Mouse (Mus musculus) retina, embryonic 14.5 days (tissue): Measurements from ENCODE around the gene Pamr1.

ENCODE experiments used
- DNase-seq: peaks from one replicate; pipeline ENCODE4 v3.0.0-alpha.2; 2015; ENCODE audit warnings: low spot score

The Pamr1 gene

GRCm38 (mm10) chr2:102661052-102661451 lies 111.2 kb downstream of the Pamr1 start:
- no peak for DNase-seq

GRCm38 (mm10) chr2:102662911-102663310 lies 113.1 kb downstream of the Pamr1 start:
- DNase-seq: no peak

GRCm38 (mm10) chr2:102663339-102663738 lies 113.5 kb downstream of the Pamr1 start:
- peak; percentile 51 for DNase-seq

GRCm38 (mm10) chr2:102663865-102664264 lies 114.1 kb downstream of the Pamr1 start:
- peak; percentile 60 for DNase-seq

- no peak for DNase-seq
Observed at GRCm38 (mm10) chr2:102667981-102668380, 118.2 kb downstream of the Pamr1 start.

- no peak for DNase-seq
Observed at GRCm38 (mm10) chr2:102669580-102669979, 119.8 kb downstream of the Pamr1 start.

GRCm38 (mm10) chr2:102674582-102674981 lies 124.8 kb downstream of the Pamr1 start:
- no peak for DNase-seq

GRCm38 (mm10) chr2:102675275-102675674 lies 125.5 kb downstream of the Pamr1 start:
- peak; percentile 71 for DNase-seq

GRCm38 (mm10) chr2:102676716-102677312 lies 127.0 kb downstream of the Pamr1 start:
- no peak for DNase-seq

- DNase-seq: no peak
Observed at GRCm38 (mm10) chr2:102677400-102677799, 127.6 kb downstream of the Pamr1 start.

- DNase-seq: no peak
Observed at GRCm38 (mm10) chr2:102681351-102681750, 131.5 kb downstream of the Pamr1 start.

GRCm38 (mm10) chr2:102682168-102682567 lies 132.4 kb downstream of the Pamr1 start:
- peak; percentile 69 for DNase-seq

GRCm38 (mm10) chr2:102685371-102686107 lies 135.7 kb downstream of the Pamr1 start:
- peak; percentile 83 for DNase-seq

- DNase-seq: no peak
Observed at GRCm38 (mm10) chr2:102686108-102686450, 136.3 kb downstream of the Pamr1 start.
